ENCODE assay signal across 33 mouse cellular contexts in genomic region chr8:113885101-113885500, GRCm38 (mm10). TPM values are rescaled to one million over a fixed set of nuclear protein-coding genes. Genes with fewer than 3 reads are reported as not detected.
DNase-seq lines count a peak whose midpoint lies in the region; ATAC-seq and TF ChIP-seq lines count a peak whose summit lies in the region.
"Had no signal": no experiment of that assay in that cellular context is flagged by ENCODE, and none has a peak within 500 bp of the region (broad histone marks: within the 10 kb centered on the region; RNA-seq: fewer than 3 reads in every experiment).

No protein-coding gene starts in this region.

- H3K36me3 ChIP-seq in intestine, postnatal 0 days (ENCODE audit: control insufficient read depth, insufficient read depth): no peaks in the 10 kb centered on the region
- H3K36me3 ChIP-seq: embryonic facial prominence, embryonic 10.5 days; embryonic facial prominence, embryonic 15.5 days; G1E; heart, embryonic 10.5 days; heart, embryonic 15.5 days; hindbrain, embryonic 13.5 days; limb, embryonic 12.5 days; liver, embryonic 15.5 days; midbrain, embryonic 12.5 days; neural tube, embryonic 13.5 days had no signal

- peak; percentile 38; the same call in 1 of the 2 replicates for ATAC-seq in frontal cortex, adult (ENCODE audit: low TSS enrichment)
- no peak for ATAC-seq in intestine, postnatal 0 days
- ATAC-seq: forebrain, embryonic 16.5 days; inflammation-experienced regulatory T-cells, adult 6 months; Patski had no signal

- WGBS in cerebellum, adult 2 months: 6% methylated on average over 2 of the region's 2 CpGs
- 60% methylated on average over 2 of the region's 2 CpGs for WGBS in intestine, postnatal 0 days

- no peak overlapping the region for H3K9ac ChIP-seq in intestine, postnatal 0 days (ENCODE audit: low read depth, low read length)
- H3K9ac ChIP-seq: embryonic facial prominence, embryonic 15.5 days; heart, embryonic 15.5 days; hindbrain, embryonic 13.5 days; limb, embryonic 12.5 days; liver, embryonic 15.5 days; lung, embryonic 14.5 days; midbrain, embryonic 12.5 days; neural tube, embryonic 13.5 days had no signal

- no peak for TF ChIP-seq CTCF in cerebellum, adult 2 months (IDR thresholded peaks at IDR 0.05; ENCODE audit: borderline replicate concordance, insufficient read depth, low read depth, low read length)
- TF ChIP-seq CTCF in intestine, postnatal 0 days (IDR thresholded peaks at IDR 0.05; ENCODE audit: low read depth): no peak

- H3K27ac ChIP-seq in cerebellum, adult 2 months (ENCODE audit: insufficient read depth, low read length): peak overlapping the region; percentile 53; the same call in 1 of the 2 replicates
- no peak overlapping the region for H3K27ac ChIP-seq in intestine, postnatal 0 days (ENCODE audit: low read depth, low read length)
- H3K27ac ChIP-seq: embryonic facial prominence, embryonic 10.5 days; embryonic facial prominence, embryonic 15.5 days; heart, embryonic 10.5 days; heart, embryonic 15.5 days; hindbrain, embryonic 13.5 days; kidney, postnatal 0 days; limb, embryonic 12.5 days; liver, embryonic 15.5 days; midbrain, embryonic 12.5 days; neural tube, embryonic 13.5 days had no signal

- H3K9me3 ChIP-seq in intestine, postnatal 0 days (ENCODE audit: control insufficient read depth): no peaks in the 10 kb centered on the region
- H3K9me3 ChIP-seq: embryonic facial prominence, embryonic 10.5 days; embryonic facial prominence, embryonic 15.5 days; heart, embryonic 10.5 days; heart, embryonic 15.5 days; hindbrain, embryonic 13.5 days; liver, embryonic 15.5 days; midbrain, embryonic 12.5 days; neural tube, embryonic 13.5 days had no signal

- H3K4me3 ChIP-seq in cerebellum, adult 2 months (replicated peaks; ENCODE audit: insufficient read depth, low read depth, low read length): no peak overlapping the region
- no peak overlapping the region for H3K4me3 ChIP-seq in intestine, postnatal 0 days (ENCODE audit: low read depth, low read length)
- H3K4me3 ChIP-seq: embryonic facial prominence, embryonic 10.5 days; embryonic facial prominence, embryonic 15.5 days; heart, embryonic 10.5 days; heart, embryonic 15.5 days; hindbrain, embryonic 13.5 days; limb, embryonic 12.5 days; liver, embryonic 15.5 days; midbrain, embryonic 12.5 days; neural tube, embryonic 13.5 days had no signal

- no peak for TF ChIP-seq POLR2A in cerebellum, adult 2 months (IDR thresholded peaks at IDR 0.05; ENCODE audit: borderline replicate concordance, insufficient read depth, low read length)

- no peak for DNase-seq in frontal cortex, postnatal 10 days (ENCODE audit: low spot score in 2 of 2)
- peak; percentile 97 for DNase-seq in brain, adult 2 months (ENCODE audit: low read depth, low spot score)
- DNase-seq in cerebellum, adult 2 months: peak; percentile 81 to 96
- peak; percentile 74 to 86 for DNase-seq in cerebellum, postnatal 14 days
- DNase-seq in kidney, adult 11 months: no peak
- DNase-seq in lung, postnatal 25 days (ENCODE audit: low spot score): no peak
- DNase-seq: adrenal gland, postnatal 10 days; gastrocnemius, postnatal 10 days; heart, postnatal 36 days; kidney, adult 8-10 months; kidney, postnatal 4 days; layer of hippocampus, postnatal 36 days; lung, embryonic 14.5 days; lung, postnatal 14 days; thymus, adult 2 months; thymus, postnatal 36 days had no signal

- H3K4me1 ChIP-seq in cerebellum, adult 2 months (ENCODE audit: control insufficient read depth, insufficient read depth, low read length): peaks cover 23% of the 10 kb centered on the region
- no peaks in the 10 kb centered on the region for H3K4me1 ChIP-seq in intestine, postnatal 0 days (replicated peaks; ENCODE audit: control insufficient read depth, insufficient read depth, low read length)
- H3K4me1 ChIP-seq: embryonic facial prominence, embryonic 15.5 days; heart, embryonic 10.5 days; heart, embryonic 15.5 days; hindbrain, embryonic 13.5 days; limb, embryonic 12.5 days; liver, embryonic 15.5 days; neural tube, embryonic 13.5 days had no signal

- no peak overlapping the region for H3K4me2 ChIP-seq in intestine, postnatal 0 days (replicated peaks; ENCODE audit: low read depth)
- H3K4me2 ChIP-seq: embryonic facial prominence, embryonic 15.5 days; heart, embryonic 15.5 days; hindbrain, embryonic 13.5 days; limb, embryonic 12.5 days; liver, embryonic 15.5 days; lung, embryonic 14.5 days; midbrain, embryonic 12.5 days; neural tube, embryonic 13.5 days had no signal

- H3K27me3 ChIP-seq in cerebellum, adult 2 months (ENCODE audit: control insufficient read depth, insufficient read depth, low read length): no peaks in the 10 kb centered on the region
- no peaks in the 10 kb centered on the region for H3K27me3 ChIP-seq in intestine, postnatal 0 days (replicated peaks; ENCODE audit: control insufficient read depth, insufficient read depth, low read length)
- H3K27me3 ChIP-seq: embryonic facial prominence, embryonic 15.5 days; heart, embryonic 15.5 days; hindbrain, embryonic 13.5 days; liver, embryonic 15.5 days; neural tube, embryonic 13.5 days; Patski had no signal

RNA-seq across cellular contexts. Expression of gene Adamts18, which starts 36.6 kb away (rescaled TPM):
- 9.6 and 12.3 TPM in 2 replicates for polyA plus RNA-seq in cerebellum, adult 2 months (2012; rRNA removed)
- polyA plus RNA-seq in intestine, postnatal 0 days (2015; fragmentation: Nextera tagmentation; extraction: Ambion mirVana): 0.17 TPM in 2 replicates
- polyA plus RNA-seq: G1E; inflammation-experienced regulatory T-cells, adult 6 months; liver, adult 2 months; Patski had no signal

Comparison
In these comparisons a context has a peak if more than half of its experiments do, and no peak if none do; other contexts are left out.
1. DNase-seq: peak in brain, adult 2 months (single experiment), cerebellum, adult 2 months (2 of 2) and cerebellum, postnatal 14 days (2 of 2); none in frontal cortex, postnatal 10 days (0 of 2), kidney, adult 11 months (single experiment) and lung, postnatal 25 days (single experiment).